Mouse (Mus musculus) kidney, postnatal 0 days (tissue): Measurements from ENCODE around the gene Cdcp1. TPM values are rescaled to one million over a fixed set of nuclear protein-coding genes. Genes with fewer than 3 reads are reported as not detected.
A peak's percentile ranks its signal among the peaks of the same experiment; 100 is the strongest.

Source experiments
- ATAC-seq: fragments of 200-750 bp; cut with Nextera tagmentation; replicated peaks from 2 replicates; pipeline ENCODE4 v1.8.0; 2017; ENCODE audit warnings: low read depth, moderate number of reproducible peaks, moderate TSS enrichment, moderate library complexity; ENCODE audit not compliant: low FRiP score
- DNase-seq: peaks from one replicate; pipeline ENCODE4 v3.0.0-alpha.2; 2016; ENCODE audit warnings: low spot score
- H3K27ac ChIP-seq: fragments of 300-500 bp; sonication (generic); 2 replicates; pipeline ENCODE4 v1.5.1; 2014; ENCODE audit warnings: mild to moderate bottlenecking
- H3K27me3 ChIP-seq: fragments of 300-500 bp; sonication (generic); 2 replicates; pipeline ENCODE4 v1.6.1; 2014; ENCODE audit warnings: low read length, mixed read lengths; ENCODE audit not compliant: insufficient read depth
- H3K36me3 ChIP-seq: fragments of 300-500 bp; sonication (generic); 2 replicates; pipeline ENCODE4 v1.6.1; 2014; ENCODE audit warnings: low read length, mixed read lengths; ENCODE audit not compliant: insufficient read depth
- H3K4me1 ChIP-seq: fragments of 300-500 bp; sonication (generic); replicated peaks from 2 replicates; pipeline ENCODE4 v1.6.1; 2014; ENCODE audit warnings: antibody characterized with exemption, low read length, mixed read lengths; ENCODE audit not compliant: insufficient read depth
- H3K4me2 ChIP-seq: fragments of 300-500 bp; sonication (generic); 2 replicates; pipeline ENCODE4 v1.6.1; 2014; ENCODE audit warnings: mild to moderate bottlenecking, low read length, moderate library complexity, mixed read lengths
- H3K4me3 ChIP-seq: fragments of 300-500 bp; sonication (generic); replicated peaks from 2 replicates; pipeline ENCODE4 v1.5.1; 2014; ENCODE audit warnings: low read depth, low read length
- H3K9ac ChIP-seq: fragments of 300-500 bp; sonication (generic); 2 replicates; pipeline ENCODE4 v1.6.1; 2014; ENCODE audit warnings: low read depth, low read length
- H3K9me3 ChIP-seq: fragments of 300-500 bp; sonication (generic); replicated peaks from 2 replicates; pipeline ENCODE4 v1.6.1; 2016; ENCODE audit warnings: low read length, inconsistent platforms, mixed read lengths
- CTCF ChIP-seq: IDR thresholded peaks from 2 replicates; pipeline ENCODE4 v1.5.1; 2016; ENCODE audit warnings: antibody characterized with exemption, low read depth, mild to moderate bottlenecking, moderate library complexity
- WGBS: fragments of 180-500 bp; shearing (Covaris S2); extraction: QIAGEN DNeasy Blood & Tissue Kit; methylation state at CpG from one replicate; pipeline ENCODE4 v1.1.7; 2014; 5-methylcytosine and 5-hydroxymethylcytosine counted together
- polyA plus RNA-seq: library from polyadenylated mRNA; unstranded; fragments of >200 nt; fragmentation: Nextera tagmentation; extraction: Ambion mirVana; gene quantifications from 2 replicates; pipeline ENCODE4 v1.2.1, GENCODE M21; 2015

Cdcp1 gene
- polyA plus RNA-seq, 1 experiment from 2014 or later: 6.8 TPM

- no peak overlapping the region for H3K4me3 ChIP-seq
- no peaks in the 10 kb centered on the region for H3K9me3 ChIP-seq
- H3K27me3 ChIP-seq: no peaks in the 10 kb centered on the region
- DNase-seq (no peak), ATAC-seq (no peak)
- H3K9ac ChIP-seq: no peak overlapping the region
- no peaks in the 10 kb centered on the region for H3K36me3 ChIP-seq
- no peak for TF ChIP-seq CTCF
- H3K4me2 ChIP-seq: no peak overlapping the region
- H3K4me1 ChIP-seq: no peaks in the 10 kb centered on the region
- H3K27ac ChIP-seq: no peak overlapping the region
- 84% methylated on average over 1 of the region's 1 CpGs for WGBS
Measured at GRCm38 (mm10) chr9:123247992-123248391, 32.2 kb upstream of the Cdcp1 start.

- Histone ChIP-seq H3K4me3 (no peak overlapping the region), H3K27me3 (no peaks in the 10 kb centered on the region), H3K4me2 (no peak overlapping the region), H3K36me3 (no peaks in the 10 kb centered on the region), H3K9me3 (no peaks in the 10 kb centered on the region), H3K27ac (no peak overlapping the region), H3K4me1 (no peaks in the 10 kb centered on the region), H3K9ac (no peak overlapping the region)
- DNase-seq: no peak
- TF ChIP-seq CTCF: no peak
- no peak for ATAC-seq
- WGBS: 90% methylated on average over 4 of the region's 4 CpGs
Measured at GRCm38 (mm10) chr9:123245146-123245545, 29.3 kb upstream of the Cdcp1 start.

GRCm38 (mm10) chr9:123243988-123244387, 28.1 kb upstream of the Cdcp1 start:
- Histone ChIP-seq H3K4me1 (no peaks in the 10 kb centered on the region), H3K9ac (no peak overlapping the region), H3K36me3 (no peaks in the 10 kb centered on the region), H3K4me3 (no peak overlapping the region), H3K4me2 (no peak overlapping the region), H3K9me3 (no peaks in the 10 kb centered on the region), H3K27me3 (no peaks in the 10 kb centered on the region), H3K27ac (no peak overlapping the region)
- WGBS: 43% methylated on average over 10 of the region's 10 CpGs
- ATAC-seq: 0 out of 2 replicates have a peak, but pooled peaks have one; percentile 52
- no peak for TF ChIP-seq CTCF
- DNase-seq: no peak

GRCm38 (mm10) chr9:123241191-123241590, 25.4 kb upstream of the Cdcp1 start:
- ATAC-seq: no peak
- Histone ChIP-seq H3K4me3 (no peak overlapping the region), H3K4me1 (no peaks in the 10 kb centered on the region; the same call in 1 of the 2 replicates), H3K27ac (no peak overlapping the region), H3K9ac (no peak overlapping the region), H3K27me3 (no peaks in the 10 kb centered on the region), H3K9me3 (no peaks in the 10 kb centered on the region), H3K4me2 (no peak overlapping the region), H3K36me3 (no peaks in the 10 kb centered on the region)
- DNase-seq: no peak
- 95% methylated on average over 5 of the region's 5 CpGs for WGBS
- TF ChIP-seq CTCF: no peak

- Histone ChIP-seq H3K36me3 (no peaks in the 10 kb centered on the region), H3K4me2 (no peak overlapping the region), H3K4me1 (no peaks in the 10 kb centered on the region; the same call in 1 of the 2 replicates), H3K4me3 (no peak overlapping the region), H3K27ac (no peak overlapping the region), H3K9ac (no peak overlapping the region), H3K27me3 (no peaks in the 10 kb centered on the region), H3K9me3 (no peaks in the 10 kb centered on the region)
- no peak for DNase-seq
- no peak for ATAC-seq
- 93% methylated on average over 2 of the region's 2 CpGs for WGBS
- no peak for TF ChIP-seq CTCF
Measured at GRCm38 (mm10) chr9:123240751-123241150, 24.9 kb upstream of the Cdcp1 start.

GRCm38 (mm10) chr9:123240271-123240670, 24.4 kb upstream of the Cdcp1 start:
- Histone ChIP-seq H3K9ac (no peak overlapping the region), H3K4me1 (no peaks in the 10 kb centered on the region; the same call in 1 of the 2 replicates), H3K4me2 (no peak overlapping the region), H3K4me3 (no peak overlapping the region), H3K9me3 (no peaks in the 10 kb centered on the region), H3K27ac (no peak overlapping the region), H3K27me3 (no peaks in the 10 kb centered on the region), H3K36me3 (no peaks in the 10 kb centered on the region)
- no peak for TF ChIP-seq CTCF
- 92% methylated on average over 5 of the region's 5 CpGs for WGBS
- no peak for DNase-seq
- ATAC-seq: no peak

GRCm38 (mm10) chr9:123239651-123240050, 23.8 kb upstream of the Cdcp1 start:
- WGBS: 87% methylated on average over 2 of the region's 2 CpGs
- TF ChIP-seq CTCF: no peak
- no peak overlapping the region for H3K9ac ChIP-seq
- DNase-seq (no peak), ATAC-seq (no peak)
- H3K4me1 ChIP-seq: no peaks in the 10 kb centered on the region; the same call in 1 of the 2 replicates
- no peak overlapping the region for H3K27ac ChIP-seq
- H3K9me3 ChIP-seq: no peaks in the 10 kb centered on the region
- no peaks in the 10 kb centered on the region for H3K27me3 ChIP-seq
- no peak overlapping the region for H3K4me2 ChIP-seq
- H3K4me3 ChIP-seq: no peak overlapping the region
- H3K36me3 ChIP-seq: no peaks in the 10 kb centered on the region
